Mouse (Mus musculus) kidney, embryonic 16.5 days (tissue): ENCODE measurements around the gene Slc5a3. TPM values are rescaled to one million over a fixed set of nuclear protein-coding genes. Genes with fewer than 3 reads are reported as not detected.

ENCODE experiments used
- ATAC-seq: fragments of 200-750 bp; cut with Nextera tagmentation; 2 replicates; pipeline ENCODE4 v1.8.0; 2017; ENCODE audit warnings: moderate TSS enrichment; ENCODE audit not compliant: low FRiP score, low TSS enrichment
- H3K27ac ChIP-seq: fragments of 300-500 bp; sonication (generic); 2 replicates; pipeline ENCODE4 v1.5.1; 2014; ENCODE audit warnings: low read length
- H3K27me3 ChIP-seq: fragments of 300-500 bp; sonication (generic); 2 replicates; pipeline ENCODE4 v1.6.1; 2014; ENCODE audit warnings: low read length, control low read depth, mixed read lengths; ENCODE audit not compliant: insufficient read depth
- H3K36me3 ChIP-seq: fragments of 300-500 bp; sonication (generic); 2 replicates; pipeline ENCODE4 v1.6.1; 2014; ENCODE audit warnings: low read length, control low read depth, mixed read lengths; ENCODE audit not compliant: insufficient read depth
- H3K4me1 ChIP-seq: fragments of 300-500 bp; sonication (generic); 2 replicates; pipeline ENCODE4 v1.6.1; 2014; ENCODE audit warnings: low read length, control low read depth, mixed read lengths; ENCODE audit not compliant: insufficient read depth
- H3K4me2 ChIP-seq: fragments of 300-500 bp; sonication (generic); replicated peaks from 2 replicates; pipeline ENCODE4 v1.6.1; 2014; ENCODE audit warnings: low read depth, low read length
- H3K4me3 ChIP-seq: fragments of 300-500 bp; sonication (generic); 2 replicates; pipeline ENCODE4 v1.5.1; 2014; ENCODE audit warnings: mild to moderate bottlenecking, low read length
- H3K9ac ChIP-seq: fragments of 300-500 bp; sonication (generic); replicated peaks from 2 replicates; pipeline ENCODE4 v1.6.1; 2014; ENCODE audit warnings: low read length
- H3K9me3 ChIP-seq: fragments of 300-500 bp; sonication (generic); 2 replicates; pipeline ENCODE4 v1.6.1; 2016; ENCODE audit warnings: low read length, control low read depth
- WGBS: fragments of 180-500 bp; shearing (Covaris S2); extraction: QIAGEN DNeasy Blood & Tissue Kit; methylation state at CpG from one replicate; pipeline ENCODE4 v1.1.7; 2014; 5-methylcytosine and 5-hydroxymethylcytosine counted together
- polyA plus RNA-seq: library from polyadenylated mRNA; unstranded; fragments of >200 nt; fragmentation: Nextera tagmentation; extraction: Ambion mirVana; gene quantifications from 2 replicates; pipeline ENCODE4 v1.2.1, GENCODE M21; 2015

Slc5a3 gene
- polyA plus RNA-seq, 1 experiment from 2014 or later: 11.2 TPM

GRCm38 (mm10) chr16:92036701-92037100 lies 21.4 kb upstream of the Slc5a3 start:
- H3K27ac ChIP-seq: peak overlapping the region; percentile 12; the same call in 1 of the 2 replicates
- no peaks in the 10 kb centered on the region for H3K36me3 ChIP-seq
- 34% methylated on average over 8 of the region's 8 CpGs for whole genome bisulfite sequencing
- no peaks in the 10 kb centered on the region; the same call in 1 of the 2 replicates for H3K9me3 ChIP-seq
- no peaks in the 10 kb centered on the region for H3K27me3 ChIP-seq
- H3K4me3 ChIP-seq: no peak overlapping the region
- no peak overlapping the region for H3K4me2 ChIP-seq
- no peak for ATAC-seq
- H3K4me1 ChIP-seq: peaks cover 5% of the 10 kb centered on the region; the same call in 1 of the 2 replicates
- H3K9ac ChIP-seq: no peak overlapping the region

- no peak for ATAC-seq
- no peaks in the 10 kb centered on the region; the same call in 1 of the 2 replicates for H3K9me3 ChIP-seq
- WGBS: 73% methylated on average over 21 of the region's 21 CpGs
- H3K27ac ChIP-seq: no peak overlapping the region
- H3K36me3 ChIP-seq: no peaks in the 10 kb centered on the region
- no peaks in the 10 kb centered on the region for H3K27me3 ChIP-seq
- H3K4me1 ChIP-seq: peaks cover 5% of the 10 kb centered on the region; the same call in 1 of the 2 replicates
- H3K9ac ChIP-seq: no peak overlapping the region
- H3K4me3 ChIP-seq: no peak overlapping the region
- H3K4me2 ChIP-seq: no peak overlapping the region
Observed at GRCm38 (mm10) chr16:92037891-92038607, 20.1 kb upstream of the Slc5a3 start.

GRCm38 (mm10) chr16:92039421-92039820 lies 18.7 kb upstream of the Slc5a3 start:
- H3K4me2 ChIP-seq: no peak overlapping the region
- no peaks in the 10 kb centered on the region for H3K27me3 ChIP-seq
- H3K9me3 ChIP-seq: no peaks in the 10 kb centered on the region; the same call in 1 of the 2 replicates
- H3K27ac ChIP-seq: no peak overlapping the region
- H3K36me3 ChIP-seq: no peaks in the 10 kb centered on the region
- ATAC-seq: no peak
- no peak overlapping the region for H3K9ac ChIP-seq
- WGBS: 89% methylated on average over 7 of the region's 7 CpGs
- no peak overlapping the region for H3K4me3 ChIP-seq
- peaks cover 5% of the 10 kb centered on the region; the same call in 1 of the 2 replicates for H3K4me1 ChIP-seq

- ATAC-seq: no peak
- Histone ChIP-seq H3K36me3 (no peaks in the 10 kb centered on the region), H3K4me3 (no peak overlapping the region), H3K27me3 (no peaks in the 10 kb centered on the region), H3K9me3 (no peaks in the 10 kb centered on the region; the same call in 1 of the 2 replicates), H3K9ac (no peak overlapping the region), H3K4me1 (peaks cover 5% of the 10 kb centered on the region; the same call in 1 of the 2 replicates), H3K27ac (no peak overlapping the region), H3K4me2 (no peak overlapping the region)
- WGBS: 93% methylated on average over 11 of the region's 11 CpGs
Observed at GRCm38 (mm10) chr16:92039966-92040365, 18.2 kb upstream of the Slc5a3 start.

GRCm38 (mm10) chr16:92051777-92052310 lies 6.3 kb upstream of the Slc5a3 start:
- Histone ChIP-seq H3K27me3 (no peaks in the 10 kb centered on the region), H3K36me3 (no peaks in the 10 kb centered on the region), H3K27ac (no peak overlapping the region), H3K4me1 (peaks cover under 1% of the 10 kb centered on the region; the same call in 1 of the 2 replicates), H3K9me3 (peaks cover 8% of the 10 kb centered on the region), H3K4me3 (no peak overlapping the region), H3K4me2 (no peak overlapping the region), H3K9ac (no peak overlapping the region)
- no peak for ATAC-seq
- 81% methylated on average over 7 of the region's 7 CpGs for WGBS

GRCm38 (mm10) chr16:92052569-92052968 lies 5.6 kb upstream of the Slc5a3 start:
- Histone ChIP-seq H3K9ac (no peak overlapping the region), H3K4me3 (no peak overlapping the region), H3K27ac (no peak overlapping the region), H3K36me3 (no peaks in the 10 kb centered on the region), H3K4me2 (no peak overlapping the region), H3K27me3 (no peaks in the 10 kb centered on the region), H3K9me3 (peaks cover 8% of the 10 kb centered on the region), H3K4me1 (peaks cover 7% of the 10 kb centered on the region; the same call in 1 of the 2 replicates)
- ATAC-seq: no peak
- WGBS: 73% methylated on average over 10 of the region's 10 CpGs

GRCm38 (mm10) chr16:92056711-92057110 lies 1.4 kb upstream of the Slc5a3 start:
- Histone ChIP-seq H3K27ac (no peak overlapping the region), H3K36me3 (no peaks in the 10 kb centered on the region; the same call in 1 of the 2 replicates), H3K9me3 (peaks cover 8% of the 10 kb centered on the region), H3K4me1 (peaks cover 27% of the 10 kb centered on the region), H3K4me2 (no peak overlapping the region), H3K4me3 (no peak overlapping the region), H3K9ac (no peak overlapping the region), H3K27me3 (no peaks in the 10 kb centered on the region)
- no peak for ATAC-seq
- 33% methylated on average over 2 of the region's 2 CpGs for WGBS

GRCm38 (mm10) chr16:92057456-92057851 lies 668 bp upstream of the Slc5a3 start:
- H3K4me3 ChIP-seq: peak overlapping the region; percentile 91
- H3K9ac ChIP-seq: peak overlapping the region; percentile 92
- peaks cover 8% of the 10 kb centered on the region for H3K9me3 ChIP-seq
- peaks cover 7% of the 10 kb centered on the region for H3K36me3 ChIP-seq
- H3K27me3 ChIP-seq: no peaks in the 10 kb centered on the region
- peak overlapping the region; percentile 68 for H3K4me2 ChIP-seq
- 8% methylated on average over 11 of the region's 11 CpGs for WGBS
- H3K27ac ChIP-seq: peak overlapping the region; percentile 89
- peaks cover 27% of the 10 kb centered on the region for H3K4me1 ChIP-seq
- ATAC-seq: peak; percentile 55

- Histone ChIP-seq H3K4me3 (peak overlapping the region; percentile 91), H3K4me1 (peaks cover 27% of the 10 kb centered on the region), H3K27me3 (no peaks in the 10 kb centered on the region), H3K9me3 (peaks cover 6% of the 10 kb centered on the region), H3K36me3 (peaks cover 17% of the 10 kb centered on the region), H3K4me2 (peak overlapping the region; percentile 68), H3K27ac (peak overlapping the region; percentile 68; the same call in 1 of the 2 replicates), H3K9ac (peak overlapping the region; percentile 92)
- 1% methylated on average over 48 of the region's 63 CpGs for WGBS
- peak; percentile 53; the same call in 1 of the 2 replicates for ATAC-seq
Observed at GRCm38 (mm10) chr16:92058644-92059620, 810 bp downstream of the Slc5a3 start.
